Mouse (Mus musculus) thymus, postnatal 10 days (tissue): ENCODE results near the gene Crispld2.

Experiments
- DNase-seq, 2 experiments: peaks; one replicate each; pipeline ENCODE4 v3.0.0; 2021; ENCODE audit warnings: low spot score in 2 of 2

Crispld2 gene

DNA sequence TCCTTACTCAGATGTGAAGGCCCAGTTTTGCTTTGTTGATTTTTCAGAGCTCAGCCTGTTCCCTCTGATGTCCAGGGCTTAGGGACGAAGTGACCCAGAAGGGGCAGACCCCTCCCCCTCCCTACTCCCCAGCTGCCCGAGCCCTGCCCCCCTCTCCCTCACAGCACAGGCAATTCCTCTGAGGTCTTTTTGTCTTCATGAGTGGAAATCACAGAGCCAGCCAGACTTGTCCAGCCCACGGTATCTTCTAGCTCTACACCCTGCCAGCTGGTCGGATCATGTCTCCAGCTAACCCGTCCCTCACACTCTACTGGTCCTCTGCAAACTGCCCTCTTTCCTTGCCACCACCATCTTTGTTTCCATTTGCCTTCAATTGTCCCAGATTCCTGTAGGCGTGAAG, 42.2 kb downstream of the Crispld2 start:
- no peak for DNase-seq

DNA sequence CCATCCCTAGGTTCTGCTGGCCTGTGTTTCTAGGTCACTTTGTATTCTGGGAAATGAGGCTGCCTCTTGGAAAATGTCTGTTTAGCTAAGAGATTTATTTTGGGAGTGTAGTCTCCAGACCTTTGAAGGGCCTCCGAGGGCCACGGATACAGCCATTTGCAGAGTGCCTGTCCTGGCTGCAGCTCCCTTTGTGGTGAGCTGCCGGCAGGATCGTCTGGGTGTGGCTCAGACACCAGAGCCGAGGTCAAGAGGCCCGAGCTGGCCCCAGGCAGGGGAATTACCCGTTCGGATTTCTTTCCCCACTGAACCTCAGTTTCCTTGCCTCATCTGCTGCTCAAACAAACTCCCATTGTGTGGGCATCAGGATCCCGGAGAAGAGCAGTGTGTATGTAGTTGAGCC, 43.9 kb downstream of the Crispld2 start:
- DNase-seq, result no peak

DNA sequence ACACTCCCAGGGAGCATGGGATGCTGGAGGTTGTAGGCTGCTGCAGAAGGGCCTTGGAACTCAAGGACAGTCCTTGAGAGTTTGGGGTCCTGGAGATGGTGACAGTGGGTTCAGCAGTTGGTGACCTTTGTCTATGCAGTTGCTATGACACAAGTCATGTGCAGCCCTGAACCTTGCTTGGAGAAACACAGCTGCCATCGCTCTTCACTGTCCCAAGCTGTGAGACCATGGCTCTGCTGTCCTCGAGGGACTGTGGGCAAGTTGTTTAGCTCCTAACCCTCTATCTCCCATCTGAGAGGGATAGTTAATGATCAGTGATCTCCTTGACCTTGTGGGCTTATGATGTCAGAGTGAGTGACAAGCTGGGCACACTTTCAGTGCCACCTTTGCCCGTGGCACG, 44.3 kb downstream of the Crispld2 start:
- no peak for DNase-seq

DNA sequence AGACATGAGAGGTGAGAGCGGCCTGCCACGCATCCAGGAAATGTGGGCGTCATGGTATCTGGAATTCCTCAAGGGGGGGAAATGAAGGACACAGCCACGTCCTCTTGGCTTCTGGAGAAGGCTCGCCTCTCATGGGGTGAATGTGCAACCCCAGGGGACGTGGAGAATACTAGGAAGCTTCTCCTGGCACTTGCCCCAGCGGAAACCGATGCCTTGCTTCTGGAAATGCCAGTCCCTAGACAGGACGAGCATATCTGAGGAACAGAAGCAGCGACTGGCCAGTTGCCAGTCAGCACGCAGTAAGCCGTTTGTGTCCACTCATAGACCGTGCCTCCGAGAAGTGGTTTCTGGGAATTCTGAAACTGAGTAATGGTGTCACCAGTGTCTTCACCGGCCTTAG, 45.0 kb downstream of the Crispld2 start:
- DNase-seq, result no peak

DNA sequence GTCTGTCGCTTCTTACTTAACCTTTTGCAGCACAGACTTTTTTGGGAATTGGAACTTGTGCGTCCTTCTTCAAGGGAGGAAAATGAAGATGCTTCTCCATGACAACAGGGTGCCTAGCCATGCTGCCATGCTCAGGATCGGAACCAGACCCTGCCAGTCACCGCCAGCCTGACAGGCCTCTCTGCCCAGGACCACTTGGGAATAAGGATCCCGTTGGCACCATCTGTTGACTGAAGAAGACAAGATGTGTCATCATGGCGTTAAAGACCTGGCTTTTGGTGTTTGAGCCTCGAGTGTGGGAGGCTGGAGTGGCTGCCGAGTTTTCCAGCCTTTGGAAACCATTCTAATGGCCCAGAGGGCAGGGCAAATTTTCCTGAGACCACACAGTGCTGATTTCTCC, 45.4 kb downstream of the Crispld2 start:
- no peak for DNase-seq

DNA sequence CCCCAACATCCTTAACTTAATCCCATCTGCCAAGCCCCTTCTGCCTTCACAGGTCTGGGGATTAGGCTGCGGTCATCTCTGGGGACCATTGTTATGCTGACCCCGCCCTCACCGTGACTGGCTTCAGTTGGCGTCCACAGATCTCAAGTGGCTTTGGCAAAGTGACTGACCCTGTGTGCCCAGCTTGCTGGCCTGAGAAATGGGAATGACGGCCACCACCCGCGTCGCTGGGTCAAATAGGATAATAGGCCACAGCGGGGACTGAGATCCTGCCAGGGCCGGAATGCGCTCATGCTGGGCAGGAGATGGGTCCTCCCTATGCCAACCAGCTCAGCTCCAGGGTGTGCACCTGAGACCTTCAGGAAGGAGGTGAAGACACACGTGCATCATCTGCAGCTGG, 46.5 kb downstream of the Crispld2 start:
- no peak for DNase-seq

DNA sequence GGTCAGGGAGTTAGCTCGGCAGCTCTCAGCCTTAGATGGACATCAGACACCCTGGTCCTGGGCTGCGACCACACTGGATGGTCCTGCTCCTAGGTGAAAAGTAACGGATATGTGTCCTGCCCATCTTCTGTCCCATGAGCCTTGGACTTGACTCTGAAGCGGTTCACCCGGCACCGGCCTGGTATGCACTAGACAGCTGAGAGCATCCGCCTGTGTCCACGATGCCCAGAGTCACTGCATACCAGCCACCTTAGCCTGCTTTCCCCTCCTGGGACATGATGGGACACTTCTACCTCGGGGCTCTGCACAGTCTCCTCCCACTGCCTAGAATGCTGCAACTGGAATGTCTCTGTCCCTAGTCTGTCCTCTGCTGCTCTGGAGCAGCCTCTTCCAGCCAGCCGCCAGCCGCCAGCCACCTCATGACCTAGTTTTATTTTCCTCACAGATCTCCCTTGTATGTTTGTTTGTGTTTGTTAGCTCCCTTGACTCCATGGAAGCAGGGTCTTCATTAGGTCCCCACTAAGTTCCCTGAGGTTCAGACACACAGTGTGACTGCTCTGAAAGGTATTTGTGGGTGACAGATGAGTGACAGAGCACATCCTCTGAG, 47.2 kb downstream of the Crispld2 start:
- no peak for DNase-seq

DNA sequence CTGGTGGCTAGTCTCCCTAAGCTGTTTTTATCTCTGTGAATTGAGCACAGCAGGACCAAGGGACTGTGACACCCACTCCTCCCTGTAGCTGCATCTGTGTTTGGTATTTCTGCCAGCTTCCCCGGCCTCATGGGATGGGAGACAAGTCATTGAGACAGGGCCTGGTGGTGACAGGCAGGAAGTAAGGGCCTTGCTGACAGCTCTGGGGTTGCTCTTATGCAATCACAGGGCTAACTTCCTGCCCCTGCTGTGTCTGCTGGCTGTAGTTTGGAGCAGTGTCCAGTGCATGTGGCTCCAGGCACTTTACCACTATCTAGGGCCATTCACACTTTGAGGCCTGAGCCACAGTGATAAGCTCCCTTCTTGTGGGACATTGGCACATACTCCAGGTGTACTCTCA, 48.6 kb downstream of the Crispld2 start:
- DNase-seq, result peak in 1 of 2 experiments; percentile 14

DNA sequence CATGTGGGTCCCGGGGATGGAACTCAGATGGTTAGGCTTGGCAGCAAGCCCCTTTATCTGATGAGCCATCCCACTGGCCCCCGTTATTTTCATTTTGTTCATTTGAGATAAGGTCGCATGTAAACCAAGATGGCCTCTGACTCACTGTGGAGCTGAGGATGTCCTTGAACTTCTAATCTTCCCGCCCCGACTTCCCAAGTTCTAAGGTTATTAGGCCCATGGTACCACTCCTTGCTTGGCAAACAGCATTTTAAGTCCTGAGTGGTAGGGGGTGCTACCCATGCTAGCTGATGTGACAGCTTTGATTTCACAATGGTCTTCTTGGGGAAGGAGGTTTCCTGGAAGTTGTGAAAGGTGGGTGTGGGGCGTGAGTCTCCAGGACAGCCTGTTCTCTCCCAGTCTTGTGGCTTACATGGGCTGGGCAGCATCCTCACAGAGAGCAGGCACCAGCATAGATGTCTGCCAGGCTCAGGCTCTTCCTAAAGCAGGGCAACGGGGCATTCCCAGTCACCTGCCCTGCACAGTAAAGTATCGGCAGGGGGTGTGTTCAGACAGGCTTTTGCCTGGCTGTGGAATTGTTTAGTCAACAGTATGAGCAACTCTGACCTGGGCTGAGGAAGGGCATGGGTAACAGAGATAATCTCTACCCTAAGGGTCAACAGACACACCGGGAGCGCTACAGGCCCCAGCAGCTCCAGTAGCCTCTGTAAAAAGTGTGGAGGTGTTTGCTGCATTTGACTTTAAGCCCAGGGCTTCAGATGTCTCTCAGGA, 50.5 kb downstream of the Crispld2 start:
- no peak for DNase-seq

DNA sequence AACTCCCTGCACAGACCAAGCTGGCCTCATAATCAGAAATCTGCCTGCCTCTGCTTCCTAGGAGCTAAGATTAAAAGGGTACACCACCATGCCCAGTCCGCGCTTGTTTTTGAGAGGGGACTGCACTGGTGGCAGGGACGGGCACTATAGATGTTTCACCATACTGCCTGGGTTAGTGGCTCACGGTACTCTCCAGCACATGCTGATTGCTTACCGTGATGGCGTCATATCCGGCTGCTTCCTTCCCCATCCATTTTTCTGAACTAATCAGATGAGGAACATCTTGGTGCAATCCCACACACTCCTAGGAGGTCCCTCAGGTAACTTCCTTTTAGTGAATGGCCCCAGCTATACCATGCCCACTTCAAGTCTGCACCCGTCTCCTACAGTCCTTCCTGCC, 52.7 kb downstream of the Crispld2 start:
- no peak for DNase-seq

DNA sequence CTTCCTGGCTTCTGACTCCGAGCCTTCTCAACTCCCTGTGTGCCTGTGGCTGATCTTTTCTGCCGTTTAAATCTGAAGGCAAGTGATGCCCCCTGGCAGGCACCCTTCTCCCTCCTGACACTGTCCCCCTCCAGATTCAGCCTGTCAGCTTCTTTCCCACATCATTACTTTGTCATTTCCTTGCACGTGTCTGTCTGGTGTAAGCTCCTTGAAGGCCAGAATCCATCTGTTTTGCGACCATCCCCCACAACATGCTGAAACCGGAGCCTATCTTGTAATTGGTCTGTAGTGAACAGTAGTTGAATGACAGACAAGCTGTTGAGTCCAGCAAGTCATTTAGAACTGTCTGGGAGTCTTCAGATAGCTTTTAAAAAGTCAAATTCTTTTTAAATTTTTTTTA, 53.2 kb downstream of the Crispld2 start:
- DNase-seq, result no peak

DNA sequence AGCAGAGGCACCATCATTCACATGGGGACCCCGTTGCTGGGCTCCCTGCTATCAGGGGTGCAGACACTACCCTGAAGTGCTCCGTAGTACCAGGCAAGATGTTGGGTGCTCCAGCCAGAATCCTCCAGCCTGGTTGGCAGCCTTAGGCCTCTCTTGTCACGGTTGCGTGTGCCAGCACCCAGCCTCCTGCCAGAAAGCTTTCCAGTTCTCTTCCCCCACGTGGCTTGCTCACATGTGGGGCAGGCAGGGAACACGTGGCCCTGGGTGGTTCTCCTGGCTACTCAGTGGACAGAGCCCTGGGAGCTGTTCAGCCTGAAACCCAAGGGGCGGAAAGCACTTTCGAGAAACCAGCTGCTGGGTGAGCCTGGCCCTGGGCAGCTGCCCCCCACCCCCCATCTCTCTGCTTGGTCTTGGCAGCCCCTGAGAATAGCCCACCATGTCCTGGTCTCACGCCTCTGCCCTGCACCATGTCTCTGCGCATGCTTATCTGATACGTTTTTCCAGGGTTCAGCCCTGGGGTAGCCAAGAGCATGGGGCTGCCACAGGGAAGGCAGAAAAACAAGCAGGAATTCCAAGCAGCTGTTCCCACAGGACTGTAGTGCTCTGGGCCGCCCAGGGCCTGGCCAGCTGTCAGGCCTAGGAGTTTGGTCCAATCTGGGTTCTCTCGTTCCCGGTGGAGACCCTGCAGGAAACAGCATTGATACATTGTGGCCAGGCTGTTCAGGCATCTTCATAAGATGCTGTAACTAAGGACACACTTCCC, 54.2 kb downstream of the Crispld2 start:
- no peak for DNase-seq

DNA sequence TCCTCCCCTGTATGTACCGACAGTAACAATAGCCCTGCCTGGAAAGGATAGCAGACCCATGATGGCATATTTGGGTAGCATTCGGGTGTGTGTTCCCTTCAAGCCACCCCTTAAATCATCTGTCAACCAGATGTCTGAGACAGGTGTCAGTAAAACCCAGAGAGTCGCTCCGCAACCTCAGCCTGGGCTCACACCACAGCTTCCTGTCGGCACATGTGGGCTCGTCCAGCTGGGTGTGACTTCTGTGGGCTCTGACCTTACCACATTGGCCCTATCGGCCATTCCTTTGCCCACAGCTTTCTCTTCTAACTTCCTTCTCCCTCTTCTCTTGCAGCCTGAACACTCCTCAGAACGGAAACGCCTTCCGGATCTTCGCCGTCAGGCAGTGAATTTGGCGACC, 57.7 kb downstream of the Crispld2 start:
- peak; percentile 61 to 65 for DNase-seq

DNA sequence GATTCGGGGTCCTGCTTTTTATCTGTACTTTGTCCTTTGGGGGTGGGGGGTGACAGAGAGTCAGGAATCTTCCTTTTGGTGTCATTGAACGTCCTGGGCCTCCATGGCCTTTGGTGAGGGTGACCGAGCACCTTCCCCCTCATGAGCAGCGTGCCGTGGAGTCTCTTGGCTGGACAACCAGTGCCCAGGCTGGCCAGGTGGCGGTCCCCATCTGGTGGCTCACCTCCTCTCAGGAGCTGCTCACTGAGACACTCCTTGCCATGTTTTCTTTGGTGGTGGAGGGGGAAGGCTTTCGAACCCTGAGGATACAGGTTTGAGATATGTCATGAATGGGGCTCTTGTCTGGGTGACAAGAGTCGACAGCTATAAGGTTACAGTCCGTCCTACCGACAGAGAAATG, 58.1 kb downstream of the Crispld2 start:
- DNase-seq, result no peak

DNA sequence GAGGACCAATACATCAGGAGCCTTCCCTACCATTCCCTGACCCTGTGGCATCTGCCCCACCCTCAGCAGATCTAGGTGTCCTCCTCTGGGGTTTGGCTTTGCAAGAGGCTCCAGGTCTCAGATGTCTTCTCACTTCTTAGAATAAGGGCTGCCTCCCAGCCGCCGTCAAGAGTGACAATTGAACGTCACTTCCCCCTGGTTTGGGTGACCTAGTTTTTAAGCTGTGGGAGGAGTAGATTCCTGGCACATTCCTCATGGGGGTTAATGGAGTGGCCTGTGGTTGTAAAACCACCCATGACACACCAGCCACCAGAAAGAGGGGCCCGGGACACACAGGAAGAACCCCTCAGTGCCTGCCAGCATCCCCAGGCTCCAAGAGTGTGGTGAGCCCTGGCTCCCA, 58.8 kb downstream of the Crispld2 start:
- DNase-seq, result peak; percentile 50 to 52

DNA sequence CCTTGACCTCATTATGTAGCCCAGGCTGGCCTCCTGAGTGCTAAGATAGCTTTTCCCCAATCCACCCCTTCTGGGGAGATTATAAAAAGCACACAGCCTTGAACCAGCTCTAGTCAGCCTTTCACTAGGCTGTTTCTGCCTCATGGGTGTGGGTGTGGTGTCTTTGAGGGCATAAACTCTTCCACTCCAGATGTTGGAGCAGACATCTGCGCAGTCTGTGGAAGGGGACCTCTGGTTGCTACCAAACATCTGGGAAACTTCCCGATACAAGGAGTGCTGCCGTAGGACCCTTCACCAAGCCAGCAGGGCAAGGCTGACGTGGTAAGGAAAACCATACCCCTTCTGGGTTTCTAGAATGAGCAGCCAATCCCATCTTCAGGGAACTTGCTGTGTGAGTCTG, 59.7 kb downstream of the Crispld2 start:
- DNase-seq, result no peak

DNA sequence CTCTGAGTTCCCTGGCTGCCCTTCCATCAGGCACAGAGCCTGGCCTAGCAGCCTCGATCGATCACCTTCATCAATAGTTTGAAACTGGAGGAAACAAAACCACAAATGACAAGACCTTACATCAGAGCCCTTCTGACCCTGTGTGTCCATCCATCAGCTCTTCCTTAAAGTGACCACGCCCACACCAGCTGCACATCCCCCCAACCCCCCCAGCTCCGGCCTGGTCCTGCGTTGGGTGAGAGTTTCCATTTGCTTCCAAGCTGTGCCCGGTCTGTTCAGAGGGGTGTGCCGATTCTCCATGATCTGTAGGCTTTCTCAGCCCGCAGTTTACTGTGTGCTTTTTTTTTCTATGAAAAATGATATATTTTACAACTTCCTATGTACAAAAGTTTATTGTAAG, 60.1 kb downstream of the Crispld2 start:
- DNase-seq, result no peak

DNA sequence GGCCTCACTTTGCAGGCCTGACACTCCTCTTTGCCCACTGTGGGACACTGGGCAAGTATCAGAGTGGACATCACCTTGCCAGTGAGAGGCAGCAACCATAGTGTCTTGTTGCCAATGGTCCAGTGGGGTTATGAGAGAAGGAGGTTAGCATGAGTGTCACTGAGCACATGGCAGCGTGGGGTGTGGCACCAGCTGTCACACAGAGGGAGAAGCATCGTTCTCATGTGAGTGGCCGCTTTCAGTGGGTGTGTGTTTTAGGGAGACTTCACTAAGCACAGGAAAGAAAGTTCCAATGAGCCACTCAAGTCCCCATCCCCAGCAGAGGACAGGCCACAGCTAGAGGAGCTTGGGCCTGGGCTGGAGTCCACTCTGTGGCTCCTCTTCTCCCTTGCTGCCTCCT, 62.6 kb downstream of the Crispld2 start:
- no peak for DNase-seq

DNA sequence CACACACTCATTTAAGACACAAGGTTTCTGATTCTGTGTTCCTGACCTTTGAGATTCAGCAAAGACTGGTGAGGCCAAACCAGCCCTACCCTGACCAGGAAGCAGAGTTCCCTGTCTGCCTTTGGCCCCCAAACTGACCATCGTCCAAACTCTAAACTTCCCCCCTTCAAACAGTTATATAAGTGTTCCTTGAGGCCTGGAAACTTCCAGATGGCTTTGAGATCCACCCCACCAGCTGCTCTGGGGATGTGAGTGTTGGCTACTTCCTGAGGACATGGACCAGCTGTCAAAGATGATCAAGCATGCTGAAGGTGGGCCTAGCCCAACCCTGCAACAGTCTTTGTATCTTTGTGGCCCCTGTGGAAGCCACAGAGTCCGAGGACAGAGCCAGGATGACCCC, 64.8 kb downstream of the Crispld2 start:
- no peak for DNase-seq

DNA sequence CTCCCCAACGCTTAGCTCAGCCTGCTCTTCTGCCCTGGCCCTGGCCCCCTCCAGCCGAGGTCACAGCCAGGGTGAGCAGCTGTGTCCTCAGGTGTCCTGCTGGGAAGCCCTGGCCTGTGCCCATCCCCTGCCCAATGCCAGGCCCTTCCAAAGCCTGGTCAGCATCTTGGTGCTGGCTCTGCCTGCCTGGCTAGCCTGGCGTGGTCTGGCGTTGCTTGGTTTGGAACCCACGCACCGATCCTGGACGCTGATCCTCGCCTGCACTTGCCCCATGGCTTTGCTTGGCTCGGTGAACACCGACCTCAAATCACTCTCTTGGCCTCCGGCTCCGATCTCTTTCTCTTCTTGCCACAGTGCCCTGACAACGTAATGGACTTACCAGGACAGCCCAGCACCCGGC, 70.5 kb downstream of the Crispld2 start:
- DNase-seq, result no peak

DNA sequence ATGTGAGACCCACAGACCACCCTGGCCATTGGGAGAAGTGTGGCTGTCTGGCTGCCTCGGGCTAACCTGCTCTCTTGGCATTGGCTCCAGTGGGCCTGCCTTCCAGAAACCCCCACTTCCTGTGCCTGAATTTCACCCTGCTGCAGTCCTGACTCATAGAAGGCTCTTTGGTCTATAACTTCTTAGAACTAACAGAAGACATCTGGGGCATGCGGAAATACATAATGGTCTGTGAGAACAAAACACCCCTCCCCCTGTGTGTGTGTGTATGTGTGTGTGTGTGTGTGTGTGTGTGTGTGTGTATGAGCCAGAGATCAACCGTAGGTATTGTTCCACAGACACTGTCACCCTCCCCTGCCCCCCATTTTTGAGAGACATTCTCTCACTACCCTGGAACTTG, 71.1 kb downstream of the Crispld2 start:
- DNase-seq, result peak; percentile 41 to 48

DNA sequence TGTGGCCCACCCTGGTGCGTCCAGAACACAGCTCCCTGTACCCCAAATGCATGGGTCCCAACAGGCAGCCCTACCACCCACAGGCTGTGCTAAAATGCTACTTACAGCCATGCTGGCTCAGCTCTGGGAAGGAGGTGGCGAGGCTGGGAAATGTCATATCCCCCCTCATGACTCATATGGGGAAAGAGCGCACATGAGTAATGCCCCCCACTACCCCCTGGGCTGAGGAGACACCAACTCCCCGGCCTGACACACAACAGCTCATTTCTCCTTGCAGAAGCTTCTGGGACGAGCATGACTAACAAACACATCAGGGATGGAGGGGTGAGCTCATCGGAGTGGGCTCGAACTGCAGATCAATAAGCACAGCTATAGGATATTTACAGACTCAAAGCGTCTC, 73.4 kb downstream of the Crispld2 start:
- no peak for DNase-seq

DNA sequence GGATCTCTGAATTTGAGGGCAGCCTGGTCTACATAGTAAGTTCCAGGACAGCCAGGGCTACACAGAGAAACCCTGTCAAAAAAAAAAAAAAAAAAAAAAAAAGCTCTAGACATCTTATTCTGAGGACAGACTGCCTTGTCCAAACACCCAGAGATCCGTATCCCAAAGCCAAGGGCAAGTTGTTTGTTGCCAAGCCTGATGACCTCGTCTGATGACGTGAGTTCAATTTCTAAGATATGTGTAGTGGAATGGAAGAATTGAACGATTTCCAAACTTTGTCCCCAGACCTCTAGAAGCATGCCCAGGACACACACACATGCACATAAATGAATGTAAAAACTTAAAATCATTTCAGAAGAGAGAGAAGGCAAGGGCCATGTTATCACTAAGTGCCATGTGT, 74.0 kb downstream of the Crispld2 start:
- no peak for DNase-seq
